Comparison of ENCODE assay signal across 35 mouse cellular contexts in genomic region chr9:118100484-118100883, GRCm38 (mm10).
"Had no signal": no experiment of that assay in that cellular context is flagged by ENCODE, and none has a peak within 500 bp of the region (broad histone marks: within the 10 kb centered on the region; RNA-seq: fewer than 3 reads in every experiment).

No protein-coding gene starts in this region.

- H3K9me3 ChIP-seq: heart, embryonic 10.5 days; heart, embryonic 12.5 days; heart, embryonic 13.5 days; heart, embryonic 15.5 days; hindbrain, embryonic 10.5 days; hindbrain, embryonic 12.5 days; hindbrain, embryonic 13.5 days; hindbrain, embryonic 15.5 days; intestine, embryonic 15.5 days; kidney, embryonic 15.5 days had no signal

- H3K4me2 ChIP-seq: heart, embryonic 11.5 days; heart, embryonic 12.5 days; heart, embryonic 13.5 days; heart, embryonic 15.5 days; hindbrain, embryonic 12.5 days; hindbrain, embryonic 13.5 days; hindbrain, embryonic 14.5 days; hindbrain, embryonic 15.5 days; intestine, embryonic 15.5 days; kidney, embryonic 15.5 days had no signal

- H3K36me3 ChIP-seq: heart, embryonic 10.5 days; heart, embryonic 12.5 days; heart, embryonic 15.5 days; hindbrain, embryonic 10.5 days; hindbrain, embryonic 12.5 days; hindbrain, embryonic 13.5 days; hindbrain, embryonic 15.5 days; intestine, embryonic 15.5 days; kidney, embryonic 15.5 days had no signal

- H3K27me3 ChIP-seq: heart, embryonic 12.5 days; heart, embryonic 13.5 days; heart, embryonic 15.5 days; hindbrain, embryonic 12.5 days; hindbrain, embryonic 13.5 days; hindbrain, embryonic 15.5 days; intestine, embryonic 15.5 days; kidney, embryonic 15.5 days had no signal

- DNase-seq: heart, postnatal 10 days; heart, postnatal 14 days; heart, postnatal 36 days; heart, postnatal 4 days; kidney, adult 11 months; kidney, adult 18-20 months; kidney, adult 2 months; kidney, adult 8-10 months; kidney, adult 9 months; kidney, postnatal 10 days; kidney, postnatal 14 days; kidney, postnatal 25 days; kidney, postnatal 36 days; kidney, postnatal 4 days; layer of hippocampus, adult 9-11 months; layer of hippocampus, postnatal 36 days had no signal

- ATAC-seq: hindbrain, embryonic 16.5 days; hindbrain, postnatal 0 days; inflammation-experienced regulatory T-cells, adult 6 months; intestine, embryonic 15.5 days; intestine, embryonic 16.5 days; intestine, postnatal 0 days had no signal

- H3K27ac ChIP-seq: heart, embryonic 10.5 days; heart, embryonic 13.5 days; heart, embryonic 15.5 days; hindbrain, embryonic 10.5 days; hindbrain, embryonic 12.5 days; hindbrain, embryonic 13.5 days; hindbrain, embryonic 14.5 days; hindbrain, embryonic 15.5 days; hindbrain, postnatal 0 days; intestine, embryonic 15.5 days; kidney, embryonic 15.5 days; kidney, postnatal 0 days; layer of hippocampus, adult 2 months had no signal

- H3K4me1 ChIP-seq: hindbrain, embryonic 12.5 days; hindbrain, embryonic 15.5 days; intestine, embryonic 15.5 days had no signal

- H3K4me3 ChIP-seq: heart, embryonic 10.5 days; heart, embryonic 12.5 days; heart, embryonic 13.5 days; heart, embryonic 15.5 days; hindbrain, embryonic 10.5 days; hindbrain, embryonic 12.5 days; hindbrain, embryonic 13.5 days; hindbrain, embryonic 15.5 days; intestine, embryonic 15.5 days; kidney, embryonic 15.5 days; layer of hippocampus, adult 2 months had no signal

- H3K9ac ChIP-seq: heart, embryonic 12.5 days; heart, embryonic 13.5 days; heart, embryonic 15.5 days; hindbrain, embryonic 12.5 days; hindbrain, embryonic 13.5 days; hindbrain, embryonic 14.5 days; hindbrain, embryonic 15.5 days; intestine, embryonic 15.5 days; kidney, embryonic 15.5 days had no signal
